Mouse (Mus musculus) lung, adult 2 months (tissue): ENCODE data around the gene Echdc3. TPM values are rescaled to one million over a fixed set of nuclear protein-coding genes. Genes with fewer than 3 reads are reported as not detected.

ENCODE experiments used
- DNase-seq: peaks from one replicate; pipeline ENCODE4 v3.0.0; 2022
- H3K4me1 ChIP-seq: fragments of 200-500 bp; 2 replicates; pipeline ENCODE4 v1.6.1; 2011; ENCODE audit warnings: low read length; ENCODE audit not compliant: control insufficient read depth, insufficient read depth
- H3K4me3 ChIP-seq: fragments of 200-500 bp; replicated peaks from 2 replicates; pipeline ENCODE3; 2011; ENCODE audit warnings: low read depth, mild to moderate bottlenecking, control low read depth, low read length; ENCODE audit errors: extremely low read depth
- CTCF ChIP-seq: fragments of 200-500 bp; IDR thresholded peaks from 2 replicates; pipeline ENCODE4 v1.5.1; 2011; ENCODE audit warnings: mild to moderate bottlenecking, low read length, control low read depth; ENCODE audit not compliant: insufficient read depth
- POLR2A ChIP-seq: fragments of 200-500 bp; IDR thresholded peaks from 2 replicates; pipeline ENCODE4 v1.6.1; 2011; ENCODE audit warnings: low read depth, mild to moderate bottlenecking, control low read depth, low read length, borderline replicate concordance; ENCODE audit errors: extremely low read depth
- WGBS: fragments of 180-500 bp; shearing (Covaris S2); methylation state at CpG from one replicate; pipeline ENCODE4 v1.1.7; 2018; 5-methylcytosine and 5-hydroxymethylcytosine counted together
- polyA plus RNA-seq: library from polyadenylated mRNA; depleted of rRNA; stranded (reverse); fragments of >200 nt; gene quantifications from 2 replicates; pipeline ENCODE4 v1.2.3, GENCODE M21; 2012

The Echdc3 gene
- polyA plus RNA-seq, 1 experiment: 12.8 TPM

DNA sequence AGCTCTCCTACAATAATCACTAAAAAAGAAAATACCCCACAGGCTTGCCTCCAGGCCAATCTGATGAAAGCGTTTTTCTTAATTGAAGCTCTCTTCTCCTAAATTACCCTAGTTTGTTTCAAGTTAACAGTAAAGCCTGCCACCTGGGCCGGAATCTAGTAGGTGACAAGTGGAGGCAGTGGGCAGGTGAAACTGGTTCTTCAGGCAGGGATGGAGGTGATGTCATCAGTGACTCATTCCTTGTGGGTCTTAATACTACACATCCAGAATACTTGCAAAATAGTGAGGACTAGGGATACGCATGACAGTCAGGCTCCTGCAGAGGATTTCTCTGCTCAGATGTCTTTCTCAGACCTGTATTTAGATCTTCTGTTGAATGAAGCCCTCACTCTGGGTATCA lies 39.7 kb upstream of the Echdc3 start:
- H3K4me3 ChIP-seq: no peak overlapping the region
- no peak for TF ChIP-seq POLR2A
- TF ChIP-seq CTCF: no peak
- no peak for DNase-seq
- WGBS: 79% methylated on average over 3 of the region's 3 CpGs
- peaks cover 9% of the 10 kb centered on the region for H3K4me1 ChIP-seq

GRCm38 (mm10) chr2:6251076-6251496 lies 38.3 kb upstream of the Echdc3 start:
- no peak for DNase-seq
- 52% methylated on average over 3 of the region's 3 CpGs for WGBS
- Histone ChIP-seq H3K4me3 (no peak overlapping the region), H3K4me1 (no peaks in the 10 kb centered on the region; the same call in none of the 2 replicates)
- TF ChIP-seq CTCF (no peak), POLR2A (no peak)

- DNase-seq: no peak
- Histone ChIP-seq H3K4me3 (no peak overlapping the region), H3K4me1 (no peaks in the 10 kb centered on the region)
- no peak for TF ChIP-seq POLR2A
- no peak for TF ChIP-seq CTCF
- WGBS: 90% methylated on average over 5 of the region's 5 CpGs
These were observed 28.6 kb upstream of the Echdc3 start for GRCm38 (mm10) chr2:6241446-6241845.

DNA sequence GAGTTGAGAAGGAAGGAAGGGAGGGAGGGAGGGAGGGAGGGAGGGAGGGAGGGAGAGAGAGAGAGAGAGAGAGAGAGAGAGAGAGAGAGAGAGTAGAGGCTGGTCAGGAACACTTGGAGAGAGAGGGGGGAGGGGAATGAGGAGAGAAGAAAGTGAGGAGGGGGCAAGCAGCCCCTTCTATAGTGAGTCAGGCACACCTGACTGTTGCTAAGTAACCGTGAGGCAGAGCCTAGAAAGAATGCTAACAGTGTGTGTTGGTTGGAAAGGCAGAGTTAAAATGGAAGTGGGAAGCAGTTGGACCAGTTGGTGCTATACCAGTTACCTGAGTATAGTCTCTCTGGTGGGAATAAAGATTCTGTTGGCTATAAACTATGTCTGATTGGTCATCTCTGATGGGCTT lies 27.2 kb upstream of the Echdc3 start:
- 77% methylated on average over 1 of the region's 1 CpGs for WGBS
- DNase-seq: no peak
- Histone ChIP-seq H3K4me1 (no peaks in the 10 kb centered on the region), H3K4me3 (no peak overlapping the region)
- TF ChIP-seq CTCF (no peak), POLR2A (no peak)

DNA sequence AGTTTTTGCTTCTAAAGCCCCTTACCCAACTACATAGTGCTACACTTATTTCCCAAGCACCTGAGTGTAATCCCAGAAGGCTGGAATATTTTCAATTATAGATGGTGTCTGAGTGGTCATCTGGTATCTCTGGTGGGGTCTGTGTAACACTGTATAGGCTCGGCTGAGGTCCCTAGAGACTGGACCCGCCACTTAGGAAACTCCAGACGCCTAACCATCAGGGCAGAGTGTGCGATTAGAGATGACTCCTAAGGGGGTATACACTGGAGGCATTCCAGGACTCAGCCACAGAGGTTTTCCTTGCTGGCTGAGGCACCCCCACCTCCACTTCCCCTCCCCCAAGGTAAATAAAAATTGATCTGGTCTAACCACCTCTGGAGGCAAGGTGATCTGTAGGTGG lies 26.5 kb upstream of the Echdc3 start:
- 75% methylated on average over 4 of the region's 4 CpGs for WGBS
- no peak for TF ChIP-seq CTCF
- TF ChIP-seq POLR2A: no peak
- no peaks in the 10 kb centered on the region for H3K4me1 ChIP-seq
- no peak for DNase-seq
- no peak overlapping the region for H3K4me3 ChIP-seq

GRCm38 (mm10) chr2:6238679-6239078 lies 25.8 kb upstream of the Echdc3 start:
- WGBS: 45% methylated on average over 2 of the region's 2 CpGs
- DNase-seq: no peak
- no peaks in the 10 kb centered on the region for H3K4me1 ChIP-seq

GRCm38 (mm10) chr2:6238244-6238643 lies 25.4 kb upstream of the Echdc3 start:
- no peaks in the 10 kb centered on the region for H3K4me1 ChIP-seq
- H3K4me3 ChIP-seq: no peak overlapping the region
- no peak for TF ChIP-seq CTCF
- WGBS: 43% methylated on average over 4 of the region's 4 CpGs
- no peak for DNase-seq

More at GRCm38 (mm10) chr2:6238679-6239078, 25.8 kb upstream of the Echdc3 start:
- TF ChIP-seq POLR2A (no peak), CTCF (no peak)
- H3K4me3 ChIP-seq: no peak overlapping the region

GRCm38 (mm10) chr2:6233353-6233752 lies 20.5 kb upstream of the Echdc3 start:
- DNase-seq: no peak
- H3K4me3 ChIP-seq: no peak overlapping the region
- H3K4me1 ChIP-seq: no peaks in the 10 kb centered on the region; the same call in 1 of the 2 replicates
- TF ChIP-seq CTCF (no peak), POLR2A (no peak)
- 60% methylated on average over 6 of the region's 6 CpGs for WGBS

- WGBS: 82% methylated on average over 7 of the region's 7 CpGs
- H3K4me3 ChIP-seq: no peak overlapping the region
- no peaks in the 10 kb centered on the region; the same call in 1 of the 2 replicates for H3K4me1 ChIP-seq
- no peak for TF ChIP-seq POLR2A
- TF ChIP-seq CTCF: no peak
- DNase-seq: no peak
These were observed 19.9 kb upstream of the Echdc3 start for GRCm38 (mm10) chr2:6232755-6233154.

- TF ChIP-seq POLR2A: no peak
- no peak for TF ChIP-seq CTCF
- H3K4me1 ChIP-seq: peaks cover under 1% of the 10 kb centered on the region; the same call in 1 of the 2 replicates
- no peak for DNase-seq
- H3K4me3 ChIP-seq: no peak overlapping the region
- WGBS: 62% methylated on average over 6 of the region's 6 CpGs
These were observed 18.0 kb upstream of the Echdc3 start for GRCm38 (mm10) chr2:6230865-6231264.

- no peak for DNase-seq
These were observed 16.9 kb upstream of the Echdc3 start for GRCm38 (mm10) chr2:6229597-6230290.

More at GRCm38 (mm10) chr2:6229597-6230290, 16.9 kb upstream of the Echdc3 start:
- TF ChIP-seq POLR2A (no peak), CTCF (no peak)
- 53% methylated on average over 5 of the region's 5 CpGs for WGBS
- Histone ChIP-seq H3K4me3 (no peak overlapping the region), H3K4me1 (peaks cover 2% of the 10 kb centered on the region; the same call in 1 of the 2 replicates)
